Mouse (Mus musculus) heart, adult 8-10 months (tissue): Measurements from ENCODE around the gene Tex2. TPM values are rescaled to one million over a fixed set of nuclear protein-coding genes. Genes with fewer than 3 reads are reported as not detected.
"Not testable (repeated sequence)": the region's sequence is repeated elsewhere in the genome, so short reads cannot be mapped to it uniquely, and the experiment has no call there.

Experiments used
- DNase-seq: peaks from one replicate; pipeline ENCODE4 v3.0.0; 2022; ENCODE audit warnings: low spot score
- total RNA-seq, 4 experiments: library from RNA; stranded (reverse); gene quantifications; 2 replicates each; pipeline ENCODE4 v1.2.4; 2022

The Tex2 gene
- 10 to 100 TPM; 37.9 to 56.9 (median 45.0) TPM for total RNA-seq

DNA sequence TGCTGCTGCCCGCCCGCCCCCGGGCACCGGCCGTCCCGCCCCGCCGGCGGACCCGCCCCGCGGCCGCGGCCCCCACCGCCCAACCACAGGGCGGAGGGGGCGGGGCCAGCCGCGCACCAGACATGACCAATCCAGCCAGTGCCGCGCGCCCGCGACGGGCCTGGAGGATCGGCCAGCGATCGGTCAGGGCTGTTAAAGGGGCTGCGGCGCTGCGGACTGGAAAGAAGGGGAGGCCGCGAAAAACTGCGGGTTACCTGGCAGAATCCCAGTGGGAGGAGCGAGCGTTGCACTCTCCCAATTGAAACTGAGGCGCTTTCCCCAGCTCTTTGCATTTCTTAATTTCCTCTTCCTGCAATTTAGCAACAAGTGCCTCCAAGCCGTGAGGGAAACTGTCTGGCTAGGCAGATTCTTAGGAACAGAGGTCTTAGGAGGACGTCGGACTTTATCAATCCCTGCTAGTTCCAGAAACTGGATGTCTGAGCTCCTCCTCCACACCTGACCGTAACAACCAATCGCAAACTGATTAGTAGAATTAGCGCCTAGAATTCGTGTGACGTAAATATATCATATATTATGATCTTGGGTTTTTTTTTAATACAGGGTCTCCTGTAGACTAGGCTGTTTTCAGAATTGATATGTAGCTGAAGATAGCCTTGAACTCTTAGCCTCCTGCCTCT lies at the start of gene Tex2:
Gene Tex2 (minus strand): TSS at position 463 of the 677 bp plus-strand sequence.
- peak; percentile 96 for DNase-seq

DNA sequence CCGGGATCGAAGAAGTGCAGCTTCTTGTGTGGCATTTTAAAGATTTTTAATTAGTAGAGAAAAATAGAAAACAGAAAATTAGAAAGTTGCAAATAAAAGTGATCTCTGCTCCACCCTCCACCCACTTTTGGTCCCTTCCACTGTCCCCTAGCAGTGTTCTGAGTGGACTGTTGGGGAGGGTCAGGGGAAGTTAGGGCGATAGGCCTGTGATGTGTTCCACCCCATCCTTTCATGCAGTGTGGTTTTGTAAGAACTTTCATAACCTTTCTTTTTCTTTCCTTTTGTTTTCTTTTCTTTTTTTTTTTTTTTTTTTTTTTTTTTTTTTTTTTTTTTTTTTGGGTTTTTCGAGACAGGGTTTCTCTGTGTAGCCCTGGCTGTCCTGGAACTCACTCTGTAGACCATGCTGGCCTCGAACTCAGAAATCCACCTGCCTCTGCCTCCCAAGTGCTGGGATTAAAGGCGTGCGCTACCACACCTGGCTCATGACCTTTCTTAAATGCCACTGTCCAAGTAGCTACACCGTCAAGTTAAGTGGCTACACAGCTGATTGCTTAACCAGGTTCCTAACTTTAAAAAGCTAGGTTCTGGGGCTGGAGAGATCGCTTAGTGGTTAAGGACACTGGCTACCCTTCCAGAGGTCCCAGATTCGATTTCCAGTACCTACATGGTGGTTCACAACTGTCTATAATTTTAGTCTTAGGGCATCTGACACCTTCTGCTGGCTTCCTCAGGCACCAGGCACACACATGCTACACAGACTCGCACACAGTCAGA lies 49.6 kb upstream of the Tex2 start:
- no peak for DNase-seq

- peak; percentile 72 for DNase-seq
Observed at GRCm38 (mm10) chr11:106660453-106661081, 47.3 kb upstream of the Tex2 start.

DNA sequence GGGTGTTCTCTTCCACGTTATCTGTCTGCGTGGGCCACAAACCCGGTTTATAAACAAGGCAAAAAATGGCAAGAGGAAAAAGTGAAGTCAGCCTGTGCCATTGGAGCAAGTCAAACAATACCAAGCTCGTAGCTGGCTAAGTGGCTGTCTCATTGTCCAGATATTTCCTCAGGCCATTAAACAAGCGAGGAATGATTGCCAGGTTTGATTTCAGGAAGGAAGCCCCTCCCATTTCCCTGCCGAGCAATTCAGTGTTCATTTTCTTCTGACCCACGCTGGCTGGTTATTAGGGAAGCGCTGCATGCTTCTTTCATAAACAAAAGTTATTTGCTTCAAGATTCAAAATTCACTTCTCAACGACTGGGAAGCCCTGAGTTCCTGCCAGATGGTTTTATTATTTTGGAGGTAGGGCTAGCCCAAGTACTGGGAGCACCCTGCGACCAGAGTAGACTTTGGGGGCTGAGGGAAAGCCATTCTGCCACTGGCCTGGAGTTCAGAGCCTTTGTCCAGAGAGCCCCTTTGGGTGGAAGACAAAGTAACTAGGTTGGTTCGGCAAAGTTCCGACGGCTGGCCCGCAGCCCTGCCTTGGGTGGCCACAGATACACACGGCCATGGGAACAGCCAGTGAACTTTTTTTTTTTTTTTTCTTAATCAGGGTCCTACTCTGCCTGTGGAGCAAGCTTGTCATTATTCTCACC lies 46.5 kb upstream of the Tex2 start:
- DNase-seq, result peak; percentile 92

GRCm38 (mm10) chr11:106658051-106658880 lies 45.0 kb upstream of the Tex2 start:
- DNase-seq, result peak; percentile 78

DNA sequence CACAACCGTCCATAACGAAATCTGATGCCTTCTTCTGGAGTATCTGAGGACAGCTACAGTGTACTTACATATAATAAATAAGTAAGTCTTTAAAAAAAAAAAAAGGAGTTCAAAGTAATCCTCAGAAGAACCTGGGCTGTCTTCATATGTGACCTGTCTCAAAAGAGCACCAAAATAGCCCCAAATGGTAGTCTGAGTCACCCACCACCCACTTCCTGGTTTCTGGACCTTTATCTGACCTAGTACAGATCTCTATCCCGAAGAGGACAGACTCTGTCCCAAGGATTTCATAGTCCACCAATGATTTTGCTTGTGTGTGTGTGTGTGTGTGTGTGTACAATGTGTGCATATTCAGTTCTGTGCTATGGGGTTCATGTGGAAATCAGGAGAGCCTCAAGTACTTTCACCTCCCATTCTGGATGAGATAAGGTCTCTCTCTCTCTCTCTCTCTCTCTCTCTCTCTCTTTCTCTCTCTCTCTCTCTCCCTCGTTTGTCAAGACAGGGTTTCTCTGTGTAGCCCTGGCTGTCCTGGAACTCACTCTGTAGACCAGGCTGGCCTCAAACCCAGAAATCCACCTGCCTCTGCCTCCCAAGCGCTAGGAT lies 43.8 kb upstream of the Tex2 start:
- DNase-seq, result not testable (repeated sequence)

GRCm38 (mm10) chr11:106648347-106648746 lies 35.1 kb upstream of the Tex2 start:
- peak; percentile 84 for DNase-seq

- DNase-seq, result no peak
Observed at GRCm38 (mm10) chr11:106642966-106643637, 29.9 kb upstream of the Tex2 start.

GRCm38 (mm10) chr11:106641580-106641979 lies 28.4 kb upstream of the Tex2 start:
- DNase-seq, result no peak

DNA sequence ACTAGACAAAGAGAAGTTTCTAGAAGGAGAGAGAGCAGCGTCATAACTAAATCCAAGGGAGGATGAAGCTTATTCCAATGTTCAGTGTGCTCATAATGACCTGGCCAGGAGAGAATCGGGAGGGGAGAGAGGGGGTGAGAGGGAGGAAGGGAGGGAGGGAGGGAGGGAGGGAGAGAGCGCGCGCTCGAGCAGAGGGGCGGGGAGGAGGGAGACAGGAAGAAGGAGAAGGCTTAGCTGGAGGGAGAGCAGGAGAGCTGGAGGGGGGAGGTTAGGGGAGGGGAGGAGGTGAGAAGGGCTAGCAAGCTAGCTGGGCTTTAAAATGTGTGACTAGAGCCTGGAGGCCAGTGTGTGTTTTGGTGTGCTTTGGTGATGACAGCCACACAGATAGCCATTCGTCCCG lies 26.8 kb upstream of the Tex2 start:
- DNase-seq, result no peak

DNA sequence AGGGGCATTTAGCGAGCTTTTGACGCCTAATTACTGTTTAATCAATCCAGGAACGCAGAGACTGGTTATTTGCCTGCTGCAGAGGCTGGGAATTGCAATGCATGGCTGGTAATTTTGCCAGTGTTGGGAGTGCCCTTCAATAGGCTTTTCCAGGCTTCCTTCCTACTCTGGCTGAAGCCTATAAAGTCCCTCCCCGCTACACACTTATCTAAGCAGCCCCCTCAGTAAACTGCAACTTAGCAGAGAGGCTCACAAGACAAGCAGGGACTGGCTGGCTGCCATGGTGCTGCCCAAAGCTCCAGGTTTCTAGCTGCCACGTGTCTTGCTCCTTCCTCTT lies 26.1 kb upstream of the Tex2 start:
- DNase-seq, result no peak

DNA sequence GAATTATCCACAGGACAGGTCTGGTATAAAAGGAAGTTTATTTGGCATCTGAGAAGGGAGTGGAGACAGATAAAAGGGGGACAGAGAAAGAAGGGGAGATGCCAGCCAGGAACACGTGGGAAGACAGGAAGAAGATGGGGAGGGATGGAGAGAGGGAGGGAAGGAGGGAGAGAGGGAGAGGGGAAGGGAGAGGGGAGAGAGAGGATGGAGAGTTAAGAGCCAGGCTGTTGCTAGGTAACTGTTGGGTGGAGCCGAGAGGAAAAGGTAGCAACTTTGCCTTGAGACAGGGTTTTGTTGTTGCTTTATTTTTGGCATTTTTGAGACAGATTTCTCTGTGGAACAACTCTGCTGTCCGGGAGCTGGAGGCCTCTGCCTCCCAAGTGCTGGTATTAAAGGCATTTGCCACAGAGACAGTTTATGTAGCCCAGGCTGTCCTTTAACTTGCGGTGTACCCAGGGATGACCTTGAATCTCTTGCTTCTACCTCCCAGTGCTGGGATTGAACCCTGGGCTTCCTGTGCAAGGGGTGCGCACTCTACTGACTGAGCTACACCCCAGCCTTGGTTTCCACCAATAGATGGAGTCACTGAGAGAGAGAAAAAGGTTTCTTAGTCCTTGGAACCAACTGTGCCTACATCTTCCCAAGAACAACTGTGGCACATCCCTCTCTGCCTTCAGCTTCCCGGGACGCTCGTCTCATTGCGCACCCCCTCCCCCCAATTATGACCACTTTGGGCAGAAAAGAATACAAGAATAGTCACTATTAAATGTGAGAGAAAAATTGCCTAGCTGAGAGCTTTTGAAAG lies 25.5 kb upstream of the Tex2 start:
- no peak for DNase-seq

- DNase-seq, result no peak
Observed at GRCm38 (mm10) chr11:106637754-106638153, 24.5 kb upstream of the Tex2 start.

GRCm38 (mm10) chr11:106635946-106636345 lies 22.7 kb upstream of the Tex2 start:
- DNase-seq, result no peak

DNA sequence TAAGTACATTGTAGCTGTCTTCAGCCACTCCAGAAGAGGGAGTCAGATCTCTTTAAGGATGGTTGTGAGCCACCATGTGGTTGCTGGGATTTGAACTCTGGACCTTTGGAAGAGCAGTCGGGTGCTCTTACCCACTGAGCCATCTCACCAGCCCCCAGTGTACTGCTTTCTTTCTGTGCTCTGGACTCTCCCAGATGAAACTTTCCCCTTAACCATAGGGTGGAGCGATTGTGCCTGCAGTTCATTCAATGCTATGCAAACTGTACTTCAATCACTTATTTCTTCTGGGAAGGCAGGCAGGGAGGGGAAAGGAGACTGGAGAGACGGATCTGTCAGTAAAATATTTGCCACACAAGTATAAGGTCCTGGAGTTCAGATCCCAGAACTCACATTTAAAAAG lies 21.0 kb upstream of the Tex2 start:
- DNase-seq, result not testable (repeated sequence)

DNA sequence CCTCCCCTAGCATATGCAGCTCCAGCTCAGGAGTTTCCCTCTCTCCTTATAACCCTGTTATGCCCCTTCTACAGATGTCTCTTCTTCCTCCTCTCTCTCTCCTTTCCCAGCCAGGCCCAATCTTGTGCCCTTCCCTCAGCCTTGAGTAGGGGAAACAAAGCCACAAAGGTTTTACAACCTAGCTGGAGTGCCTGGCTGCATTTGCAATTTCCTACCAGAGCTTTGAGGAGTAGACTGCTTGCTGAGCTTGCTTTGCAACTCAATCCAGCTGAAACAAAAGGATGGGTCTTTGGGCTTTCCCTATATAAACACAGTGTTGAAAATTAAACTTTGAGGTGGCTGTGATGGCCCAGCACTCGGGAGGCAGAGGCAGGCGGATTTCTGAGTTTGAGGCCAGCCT lies 20.2 kb upstream of the Tex2 start:
- DNase-seq, result no peak

- peak; percentile 60 for DNase-seq
Observed at GRCm38 (mm10) chr11:106627692-106628091, 14.5 kb upstream of the Tex2 start.

GRCm38 (mm10) chr11:106625577-106625976 lies 12.4 kb upstream of the Tex2 start:
- no peak for DNase-seq

GRCm38 (mm10) chr11:106623629-106624028 lies 10.4 kb upstream of the Tex2 start:
- DNase-seq, result no peak
